Mouse (Mus musculus): ENCODE data around the gene Irs1. TPM values are rescaled to one million over a fixed set of nuclear protein-coding genes. Genes with fewer than 3 reads are reported as not detected.

The Irs1 gene
- polyA plus RNA-seq, 1 experiment from 2014 or later = 11.5 TPM

- Histone ChIP-seq H3K27ac (ENCODE audit: low read depth, low read length) (no peak overlapping the region), H3K36me3 (ENCODE audit: control insufficient read depth, insufficient read depth, low read length) (no peaks in the 10 kb centered on the region), H3K9me3 (ENCODE audit: control insufficient read depth, low read length) (no peaks in the 10 kb centered on the region), H3K4me2 (ENCODE audit: low read depth) (no peak overlapping the region), H3K9ac (ENCODE audit: low read length) (no peak overlapping the region), H3K27me3 (ENCODE audit: control insufficient read depth, insufficient read depth, low read length) (no peaks in the 10 kb centered on the region), H3K4me1 (ENCODE audit: control insufficient read depth, insufficient read depth, low read length) (no peaks in the 10 kb centered on the region), H3K4me3 (ENCODE audit: low read depth, low read length) (no peak overlapping the region)
- ATAC-seq (ENCODE audit: insufficient read depth, low FRiP score, low TSS enrichment) (no peak), DNase-seq (ENCODE audit: low spot score) (no peak)
- WGBS = 80% methylated on average over 9 of the region's 9 CpGs
These were observed 37.3 kb downstream of the Irs1 start for GRCm38 (mm10) chr1:82253789-82254445.

GRCm38 (mm10) chr1:82247221-82247951, 43.8 kb downstream of the Irs1 start:
- ATAC-seq (ENCODE audit: insufficient read depth, low FRiP score, low TSS enrichment) (no peak), DNase-seq (ENCODE audit: low spot score) (no peak)
- 73% methylated on average over 10 of the region's 10 CpGs for WGBS
- H3K4me2 ChIP-seq (ENCODE audit: low read depth) = no peak overlapping the region
- no peaks in the 10 kb centered on the region for H3K4me1 ChIP-seq (ENCODE audit: control insufficient read depth, insufficient read depth, low read length)
- H3K4me3 ChIP-seq (ENCODE audit: low read depth, low read length) = no peak overlapping the region
- H3K27ac ChIP-seq (ENCODE audit: low read depth, low read length) = no peak overlapping the region
- no peaks in the 10 kb centered on the region for H3K27me3 ChIP-seq (ENCODE audit: control insufficient read depth, insufficient read depth, low read length)
- no peaks in the 10 kb centered on the region for H3K9me3 ChIP-seq (ENCODE audit: control insufficient read depth, low read length)
- no peak overlapping the region for H3K9ac ChIP-seq (ENCODE audit: low read length)
- H3K36me3 ChIP-seq (ENCODE audit: control insufficient read depth, insufficient read depth, low read length) = no peaks in the 10 kb centered on the region

- no peak for ATAC-seq (ENCODE audit: insufficient read depth, low FRiP score, low TSS enrichment)
These were observed 46.2 kb downstream of the Irs1 start for GRCm38 (mm10) chr1:82245002-82245401.

GRCm38 (mm10) chr1:82243260-82243825, 47.9 kb downstream of the Irs1 start:
- no peak overlapping the region for H3K9ac ChIP-seq (ENCODE audit: low read length)
- no peak for DNase-seq (ENCODE audit: low spot score)

More at GRCm38 (mm10) chr1:82245002-82245401, 46.2 kb downstream of the Irs1 start:
- no peak overlapping the region for H3K27ac ChIP-seq (ENCODE audit: low read depth, low read length)
- no peak for DNase-seq (ENCODE audit: low spot score)
- H3K4me3 ChIP-seq (ENCODE audit: low read depth, low read length) = no peak overlapping the region
- H3K9me3 ChIP-seq (ENCODE audit: control insufficient read depth, low read length) = no peaks in the 10 kb centered on the region
- no peaks in the 10 kb centered on the region; the same call in 1 of the 2 replicates for H3K36me3 ChIP-seq (ENCODE audit: control insufficient read depth, insufficient read depth, low read length)
- H3K27me3 ChIP-seq (ENCODE audit: control insufficient read depth, insufficient read depth, low read length) = no peaks in the 10 kb centered on the region
- H3K9ac ChIP-seq (ENCODE audit: low read length) = no peak overlapping the region
- no peak overlapping the region for H3K4me2 ChIP-seq (ENCODE audit: low read depth)
- no peaks in the 10 kb centered on the region for H3K4me1 ChIP-seq (ENCODE audit: control insufficient read depth, insufficient read depth, low read length)
- WGBS = 88% methylated on average over 5 of the region's 5 CpGs

GRCm38 (mm10) chr1:82239409-82240201, 51.6 kb downstream of the Irs1 start:
- DNase-seq (ENCODE audit: low spot score) (no peak), ATAC-seq (ENCODE audit: insufficient read depth, low FRiP score, low TSS enrichment) (no peak)
- Histone ChIP-seq H3K27me3 (ENCODE audit: control insufficient read depth, insufficient read depth, low read length) (no peaks in the 10 kb centered on the region), H3K4me2 (ENCODE audit: low read depth) (no peak overlapping the region), H3K27ac (ENCODE audit: low read depth, low read length) (no peak overlapping the region), H3K36me3 (ENCODE audit: control insufficient read depth, insufficient read depth, low read length) (no peaks in the 10 kb centered on the region; the same call in 1 of the 2 replicates), H3K4me3 (ENCODE audit: low read depth, low read length) (no peak overlapping the region), H3K4me1 (ENCODE audit: control insufficient read depth, insufficient read depth, low read length) (no peaks in the 10 kb centered on the region), H3K9ac (ENCODE audit: low read length) (no peak overlapping the region), H3K9me3 (ENCODE audit: control insufficient read depth, low read length) (no peaks in the 10 kb centered on the region)
- 91% methylated on average over 3 of the region's 3 CpGs for WGBS

More at GRCm38 (mm10) chr1:82243260-82243825, 47.9 kb downstream of the Irs1 start:
- ATAC-seq (ENCODE audit: insufficient read depth, low FRiP score, low TSS enrichment) = no peak
- no peak overlapping the region for H3K27ac ChIP-seq (ENCODE audit: low read depth, low read length)
- H3K4me1 ChIP-seq (ENCODE audit: control insufficient read depth, insufficient read depth, low read length) = no peaks in the 10 kb centered on the region
- H3K36me3 ChIP-seq (ENCODE audit: control insufficient read depth, insufficient read depth, low read length) = no peaks in the 10 kb centered on the region; the same call in 1 of the 2 replicates
- no peaks in the 10 kb centered on the region for H3K9me3 ChIP-seq (ENCODE audit: control insufficient read depth, low read length)
- no peaks in the 10 kb centered on the region for H3K27me3 ChIP-seq (ENCODE audit: control insufficient read depth, insufficient read depth, low read length)
- 90% methylated on average over 6 of the region's 6 CpGs for WGBS
- no peak overlapping the region for H3K4me3 ChIP-seq (ENCODE audit: low read depth, low read length)
- no peak overlapping the region for H3K4me2 ChIP-seq (ENCODE audit: low read depth)

GRCm38 (mm10) chr1:82238245-82238644, 53.0 kb downstream of the Irs1 start:
- ATAC-seq (ENCODE audit: insufficient read depth, low FRiP score, low TSS enrichment) = no peak
- H3K4me2 ChIP-seq (ENCODE audit: low read depth) = no peak overlapping the region
- no peaks in the 10 kb centered on the region for H3K27me3 ChIP-seq (ENCODE audit: control insufficient read depth, insufficient read depth, low read length)
- no peak overlapping the region for H3K4me3 ChIP-seq (ENCODE audit: low read depth, low read length)
- H3K9me3 ChIP-seq (ENCODE audit: control insufficient read depth, low read length) = no peaks in the 10 kb centered on the region
- no peaks in the 10 kb centered on the region for H3K4me1 ChIP-seq (ENCODE audit: control insufficient read depth, insufficient read depth, low read length)
- no peaks in the 10 kb centered on the region; the same call in 1 of the 2 replicates for H3K36me3 ChIP-seq (ENCODE audit: control insufficient read depth, insufficient read depth, low read length)
- 88% methylated on average over 4 of the region's 4 CpGs for WGBS
- H3K9ac ChIP-seq (ENCODE audit: low read length) = no peak overlapping the region
- H3K27ac ChIP-seq (ENCODE audit: low read depth, low read length) = no peak overlapping the region
- no peak for DNase-seq (ENCODE audit: low spot score)

GRCm38 (mm10) chr1:82235455-82236104, 55.6 kb downstream of the Irs1 start:
- H3K4me3 ChIP-seq (ENCODE audit: low read depth, low read length) = no peak overlapping the region
- no peak for ATAC-seq (ENCODE audit: insufficient read depth, low FRiP score, low TSS enrichment)
- H3K9ac ChIP-seq (ENCODE audit: low read length) = no peak overlapping the region
- no peak overlapping the region for H3K27ac ChIP-seq (ENCODE audit: low read depth, low read length)
- no peaks in the 10 kb centered on the region for H3K27me3 ChIP-seq (ENCODE audit: control insufficient read depth, insufficient read depth, low read length)
- H3K36me3 ChIP-seq (ENCODE audit: control insufficient read depth, insufficient read depth, low read length) = no peaks in the 10 kb centered on the region; the same call in 1 of the 2 replicates
- no peak overlapping the region for H3K4me2 ChIP-seq (ENCODE audit: low read depth)
- no peaks in the 10 kb centered on the region for H3K9me3 ChIP-seq (ENCODE audit: control insufficient read depth, low read length)
- H3K4me1 ChIP-seq (ENCODE audit: control insufficient read depth, insufficient read depth, low read length) = no peaks in the 10 kb centered on the region
- 39% methylated on average over 3 of the region's 3 CpGs for WGBS
- DNase-seq (ENCODE audit: low spot score) = no peak

GRCm38 (mm10) chr1:82234616-82235015, 56.6 kb downstream of the Irs1 start:
- Histone ChIP-seq H3K4me2 (ENCODE audit: low read depth) (no peak overlapping the region), H3K4me3 (ENCODE audit: low read depth, low read length) (no peak overlapping the region), H3K9ac (ENCODE audit: low read length) (no peak overlapping the region), H3K27ac (ENCODE audit: low read depth, low read length) (no peak overlapping the region), H3K27me3 (ENCODE audit: control insufficient read depth, insufficient read depth, low read length) (no peaks in the 10 kb centered on the region), H3K36me3 (ENCODE audit: control insufficient read depth, insufficient read depth, low read length) (no peaks in the 10 kb centered on the region), H3K4me1 (ENCODE audit: control insufficient read depth, insufficient read depth, low read length) (no peaks in the 10 kb centered on the region), H3K9me3 (ENCODE audit: control insufficient read depth, low read length) (no peaks in the 10 kb centered on the region)
- no peak for DNase-seq (ENCODE audit: low spot score)
- no peak for ATAC-seq (ENCODE audit: insufficient read depth, low FRiP score, low TSS enrichment)
- WGBS = 91% methylated on average over 3 of the region's 3 CpGs

All from neural tube, embryonic 11.5 days (tissue).